Mouse (Mus musculus) erythroblast, embryonic 14.5 days (primary cell): Measurements from ENCODE around the gene Usp18. TPM values are rescaled to one million over a fixed set of nuclear protein-coding genes. Genes with fewer than 3 reads are reported as not detected.

Source experiments
- H3K27me3 ChIP-seq: 2 replicates; pipeline ENCODE4 v1.6.1; 2012; ENCODE audit warnings: inconsistent platforms; ENCODE audit not compliant: control insufficient read depth
- H3K36me3 ChIP-seq: 2 replicates; pipeline ENCODE4 v1.6.1; 2012; ENCODE audit warnings: mild to moderate bottlenecking, inconsistent platforms; ENCODE audit not compliant: control insufficient read depth
- H3K4me1 ChIP-seq: 2 replicates; pipeline ENCODE4 v1.6.1; 2012; ENCODE audit warnings: inconsistent platforms; ENCODE audit not compliant: control insufficient read depth
- H3K4me3 ChIP-seq: replicated peaks from 2 replicates; pipeline ENCODE3; 2012; ENCODE audit warnings: moderate library complexity, mild to moderate bottlenecking, inconsistent platforms
- H3K9me3 ChIP-seq: 2 replicates; pipeline ENCODE4 v1.6.1; 2012; ENCODE audit warnings: low read length, inconsistent platforms, mixed read lengths; ENCODE audit not compliant: control insufficient read depth
- GATA1 ChIP-seq: IDR thresholded peaks from 2 replicates; pipeline ENCODE4 v1.6.1; 2012; ENCODE audit warnings: low read length, inconsistent platforms, mixed read lengths
- TAL1 ChIP-seq: IDR thresholded peaks from 3 replicates; pipeline ENCODE4 v1.6.1; 2012; ENCODE audit warnings: low read length, inconsistent platforms, mixed read lengths
- polyA plus RNA-seq: library from polyadenylated mRNA; stranded (reverse); fragments of >175 nt; gene quantifications from 2 replicates; pipeline ENCODE4 v1.2.3, GENCODE M21; 2012

Usp18 gene
- 0.15 TPM in 1 of 2 replicates, not detected in the other for polyA plus RNA-seq

DNA sequence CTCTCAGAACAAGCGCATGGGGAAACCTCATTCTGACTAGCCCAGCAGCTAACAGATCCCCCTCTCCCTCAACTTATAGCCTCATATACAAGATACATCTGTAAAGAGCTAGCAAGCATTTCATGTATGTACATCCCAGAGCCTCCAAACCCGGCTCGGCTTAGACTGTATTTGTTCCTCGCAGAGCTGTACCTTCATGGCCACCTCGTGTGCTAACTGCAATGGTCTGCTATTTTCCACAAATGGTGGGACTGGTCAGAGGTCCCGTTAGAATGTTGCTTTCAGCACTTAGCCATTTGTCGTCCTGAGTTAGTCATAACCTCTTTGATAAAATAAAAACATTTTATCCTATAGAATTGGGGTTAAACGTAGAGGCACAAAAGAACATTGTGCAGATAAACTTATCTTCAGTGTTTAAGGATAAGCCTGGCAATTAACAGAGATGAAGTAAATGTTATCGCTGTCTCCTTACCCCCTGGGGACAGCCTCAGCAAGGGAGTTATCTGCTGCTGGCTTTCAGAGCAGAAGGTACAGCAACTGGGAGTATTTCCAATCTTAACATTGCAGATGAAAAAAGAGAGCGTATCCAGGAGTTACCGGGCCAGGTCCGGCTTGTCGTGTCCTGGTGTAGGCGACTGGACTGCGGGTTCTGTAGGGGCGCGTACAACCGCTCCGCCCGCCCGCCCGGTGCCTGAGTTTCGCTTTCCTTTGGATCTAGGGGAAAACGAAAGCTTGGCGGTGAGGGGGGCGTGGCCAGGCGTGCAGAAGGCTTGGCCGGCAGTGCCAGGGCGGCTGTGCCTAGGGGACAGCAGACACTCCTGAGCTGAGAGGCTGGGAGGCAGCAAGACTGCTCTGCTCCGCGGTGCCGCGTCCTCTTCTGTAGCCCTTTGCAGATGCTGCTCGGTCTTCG, at the start of gene Usp18:
TSS of gene Usp18 (plus strand) at position 780 of the 910 bp plus-strand sequence.
- Histone ChIP-seq H3K36me3 (no peaks in the 10 kb centered on the region), H3K27me3 (no peaks in the 10 kb centered on the region), H3K4me3 (peak within 1 kb of the TSS; percentile 82), H3K9me3 (no peaks in the 10 kb centered on the region), H3K4me1 (peaks cover 48% of the 10 kb centered on the region)
- peak; percentile 56; the same call in 2 of the 3 replicates for TF ChIP-seq TAL1
- no peak for TF ChIP-seq GATA1

DNA sequence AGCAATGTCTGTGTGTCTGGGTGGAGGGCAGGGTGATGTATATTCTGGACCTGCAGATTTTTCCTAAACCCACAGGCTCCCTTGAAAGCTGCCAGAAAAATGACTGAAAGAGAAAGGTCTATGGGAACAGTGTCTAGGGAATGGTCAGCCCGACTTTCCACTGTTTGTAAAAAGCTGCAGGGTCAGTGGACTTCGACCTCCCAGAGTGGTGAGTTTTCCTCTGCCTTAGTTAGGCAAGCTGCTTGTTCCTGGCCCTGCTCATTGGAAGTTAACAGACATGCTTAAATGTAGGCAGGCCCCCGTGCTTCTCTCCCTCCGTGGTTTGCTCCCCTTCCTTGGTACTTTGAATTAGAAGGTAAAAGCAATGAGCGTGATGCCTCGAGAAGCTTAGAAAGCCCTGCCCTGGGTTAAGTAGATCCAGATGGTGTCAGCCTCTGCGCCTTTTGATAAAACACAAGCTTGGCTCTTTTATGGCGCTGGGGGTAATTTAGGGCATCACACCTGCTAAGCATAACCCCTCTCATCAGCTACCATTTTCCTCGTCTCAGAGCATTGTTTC, 47.8 kb upstream of the Usp18 start:
- no peaks in the 10 kb centered on the region for H3K9me3 ChIP-seq
- H3K36me3 ChIP-seq, result peaks cover 10% of the 10 kb centered on the region
- no peaks in the 10 kb centered on the region for H3K27me3 ChIP-seq

GRCm38 (mm10) chr6:121200458-121200857, 45.2 kb upstream of the Usp18 start:
- H3K36me3 ChIP-seq, result peaks cover under 1% of the 10 kb centered on the region
- H3K4me3 ChIP-seq, result no peak overlapping the region
- no peaks in the 10 kb centered on the region for H3K27me3 ChIP-seq
- H3K9me3 ChIP-seq, result no peaks in the 10 kb centered on the region
- no peaks in the 10 kb centered on the region for H3K4me1 ChIP-seq
- no peak for TF ChIP-seq GATA1
- TF ChIP-seq TAL1, result no peak

More for the DNA sequence above, 47.8 kb upstream of the Usp18 start:
- Histone ChIP-seq H3K4me3 (no peak overlapping the region), H3K4me1 (no peaks in the 10 kb centered on the region)
- no peak for TF ChIP-seq TAL1
- TF ChIP-seq GATA1, result no peak

GRCm38 (mm10) chr6:121202026-121202425, 43.7 kb upstream of the Usp18 start:
- Histone ChIP-seq H3K36me3 (no peaks in the 10 kb centered on the region), H3K4me1 (no peaks in the 10 kb centered on the region), H3K4me3 (no peak overlapping the region), H3K27me3 (no peaks in the 10 kb centered on the region), H3K9me3 (no peaks in the 10 kb centered on the region)
- TF ChIP-seq TAL1 (no peak), GATA1 (no peak)

DNA sequence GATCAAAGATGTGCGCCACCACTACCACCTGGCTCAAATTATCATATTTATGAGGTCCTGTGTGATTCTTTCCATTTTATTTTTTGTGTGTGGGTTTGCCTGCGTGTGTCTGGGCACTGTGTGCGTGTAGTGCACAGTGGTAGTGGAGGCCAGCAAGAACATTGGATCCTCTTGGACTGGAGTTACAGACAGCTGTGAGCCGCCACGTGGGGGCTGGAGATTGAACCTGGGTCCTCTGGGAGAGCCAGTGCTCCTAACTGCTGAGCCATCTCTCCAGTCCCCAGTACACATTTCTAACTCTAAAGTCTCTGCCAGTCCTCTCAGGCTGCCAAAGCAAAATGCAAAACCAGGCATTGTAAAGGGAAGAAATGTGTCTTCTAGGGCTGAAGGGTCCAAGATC, 39.2 kb upstream of the Usp18 start:
- H3K4me1 ChIP-seq, result no peaks in the 10 kb centered on the region; the same call in 1 of the 2 replicates
- peaks cover 25% of the 10 kb centered on the region for H3K27me3 ChIP-seq
- TF ChIP-seq TAL1, result no peak
- no peak for TF ChIP-seq GATA1
- H3K9me3 ChIP-seq, result peaks cover 3% of the 10 kb centered on the region; the same call in 1 of the 2 replicates
- no peaks in the 10 kb centered on the region for H3K36me3 ChIP-seq
- no peak overlapping the region for H3K4me3 ChIP-seq

DNA sequence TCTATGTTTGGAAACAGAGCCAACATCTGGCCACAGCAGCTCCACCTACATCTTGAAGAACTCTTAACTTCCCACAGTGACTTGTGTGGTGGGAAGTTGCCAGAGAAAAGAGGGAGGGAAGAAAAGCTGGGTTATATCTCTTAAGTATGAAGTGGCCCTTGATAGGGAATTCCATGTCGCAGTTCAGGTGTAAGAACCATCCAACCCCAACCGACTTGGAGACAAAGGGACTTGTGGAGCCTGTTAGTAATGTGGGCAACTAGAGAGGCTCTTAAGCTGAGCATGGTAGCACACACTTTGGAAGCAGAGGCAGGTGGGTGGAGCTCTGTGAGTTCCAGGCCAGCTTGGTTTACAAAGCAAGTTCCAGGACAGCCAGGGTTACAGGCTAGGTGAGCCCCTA, 36.1 kb upstream of the Usp18 start:
- Histone ChIP-seq H3K9me3 (peaks cover 3% of the 10 kb centered on the region; the same call in 1 of the 2 replicates), H3K4me3 (no peak overlapping the region), H3K36me3 (no peaks in the 10 kb centered on the region), H3K27me3 (peaks cover 50% of the 10 kb centered on the region), H3K4me1 (no peaks in the 10 kb centered on the region; the same call in 1 of the 2 replicates)
- no peak for TF ChIP-seq GATA1
- TF ChIP-seq TAL1, result no peak

GRCm38 (mm10) chr6:121210149-121210925, 35.4 kb upstream of the Usp18 start, which contains the start of gene Tuba8:
TSS of gene Tuba8 (plus strand) at chr6:121210696.
- no peak for TF ChIP-seq TAL1
- TF ChIP-seq GATA1, result no peak
- no peaks in the 10 kb centered on the region; the same call in 1 of the 2 replicates for H3K4me1 ChIP-seq
- H3K4me3 ChIP-seq, result peak within 1 kb of the TSS; percentile 17
- no peaks in the 10 kb centered on the region for H3K36me3 ChIP-seq
- peaks cover 55% of the 10 kb centered on the region for H3K27me3 ChIP-seq
- H3K9me3 ChIP-seq, result peaks cover 3% of the 10 kb centered on the region; the same call in 1 of the 2 replicates

DNA sequence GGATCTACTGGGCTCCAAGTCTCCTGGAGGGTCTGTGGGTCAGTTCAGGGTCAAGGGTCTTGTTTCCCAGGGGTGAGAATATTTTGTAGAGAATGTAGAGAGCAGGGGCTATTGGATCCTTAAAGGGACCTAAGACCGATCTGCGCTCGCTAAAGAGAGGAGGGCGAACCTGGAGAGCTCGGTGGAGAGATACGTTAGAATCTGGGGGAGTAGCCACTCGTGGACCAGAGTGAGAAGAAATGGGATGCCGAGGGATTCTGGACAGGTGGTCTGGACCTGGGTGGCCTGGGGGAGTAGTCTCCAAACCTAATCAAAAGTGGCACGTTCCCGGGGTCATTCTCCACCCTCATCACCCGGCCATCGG, 34.8 kb upstream of the Usp18 start:
- peaks cover 3% of the 10 kb centered on the region; the same call in 1 of the 2 replicates for H3K9me3 ChIP-seq
- H3K36me3 ChIP-seq, result no peaks in the 10 kb centered on the region
- H3K27me3 ChIP-seq, result peaks cover 58% of the 10 kb centered on the region
- TF ChIP-seq TAL1, result no peak
- TF ChIP-seq GATA1, result no peak
- no peaks in the 10 kb centered on the region; the same call in 1 of the 2 replicates for H3K4me1 ChIP-seq
- peak overlapping the region; percentile 17 for H3K4me3 ChIP-seq
